Mouse (Mus musculus) MEL (cell line): Measurements from ENCODE around the gene Tmem33. TPM values are rescaled to one million over a fixed set of nuclear protein-coding genes. Genes with fewer than 3 reads are reported as not detected.

ENCODE experiments used
- DNase-seq: peaks from one replicate; pipeline ENCODE4 v3.0.0; 2011; ENCODE audit warnings: low read depth, low spot score
- H3K27ac ChIP-seq: 2 replicates; pipeline ENCODE4 v1.5.1; 2012; ENCODE audit warnings: low read depth, mild to moderate bottlenecking, control low read depth, low read length, moderate library complexity; ENCODE audit not compliant: control insufficient read depth
- H3K27me3 ChIP-seq, 2 experiments: fragments of 150-350 bp in 1 of 2; sonication (generic) in 1 of 2; 2 replicates each; pipeline ENCODE4 v1.6.1; 2012; ENCODE audit warnings: low read length in 2 of 2, mild to moderate bottlenecking in 2 of 2, improper control_type of control experiment in 1 of 2, moderate library complexity in 1 of 2; ENCODE audit not compliant: insufficient read depth in 2 of 2, control insufficient read depth in 1 of 2
- H3K36me3 ChIP-seq, 2 experiments: 2 replicates each; pipeline ENCODE4 v1.6.1; 2012 to 2014; ENCODE audit warnings: low read length in 2 of 2, improper control_type of control experiment in 1 of 2, inconsistent platforms in 1 of 2, mild to moderate bottlenecking in 1 of 2; ENCODE audit not compliant: insufficient read depth in 2 of 2, control insufficient read depth in 1 of 2
- H3K4me1 ChIP-seq, 2 experiments: fragments of 150-350 bp in 1 of 2; sonication (generic) in 1 of 2; 2 replicates each; pipeline ENCODE4 v1.6.1; 2012; ENCODE audit warnings: low read length in 2 of 2, improper control_type of control experiment in 1 of 2, mild to moderate bottlenecking in 1 of 2; ENCODE audit not compliant: insufficient read depth in 2 of 2, control insufficient read depth in 1 of 2
- H3K4me3 ChIP-seq, 2 experiments: fragments of 150-350 bp in 1 of 2; sonication (generic) in 1 of 2; 2 replicates each; pipeline ENCODE4 v1.5.1; 2012; ENCODE audit warnings: low read depth in 2 of 2, low read length in 2 of 2, mild to moderate bottlenecking in 2 of 2, moderate library complexity in 2 of 2, control low read depth in 1 of 2, improper control_type of control experiment in 1 of 2; ENCODE audit not compliant: control insufficient read depth in 1 of 2, insufficient read depth in 1 of 2
- H3K79me2 ChIP-seq: 2 replicates; pipeline ENCODE4 v1.6.1; 2012; ENCODE audit warnings: mild to moderate bottlenecking, low read length, moderate library complexity; ENCODE audit not compliant: control insufficient read depth, poor library complexity, insufficient read depth
- H3K9ac ChIP-seq: 2 replicates; pipeline ENCODE4 v1.6.1; 2012; ENCODE audit warnings: low read depth, mild to moderate bottlenecking, control low read depth, low read length, moderate library complexity; ENCODE audit not compliant: control insufficient read depth, poor library complexity, severe bottlenecking
- H3K9me3 ChIP-seq: fragments of 150-350 bp; sonication (generic); replicated peaks from 2 replicates; pipeline ENCODE4 v1.6.1; 2012; ENCODE audit warnings: mild to moderate bottlenecking, low read length, improper control_type of control experiment, moderate library complexity; ENCODE audit not compliant: insufficient read depth
- BHLHE40 ChIP-seq: IDR thresholded peaks from 2 replicates; pipeline ENCODE4 v1.6.1; 2012; ENCODE audit warnings: low read depth, mild to moderate bottlenecking, inconsistent platforms, low read length, improper control_type of control experiment, borderline replicate concordance
- E2F4 ChIP-seq: IDR thresholded peaks from 2 replicates; pipeline ENCODE4 v1.6.1; 2011; ENCODE audit warnings: low read depth, low read length, improper control_type of control experiment, borderline replicate concordance
- EP300 ChIP-seq, 2 experiments: IDR thresholded peaks; 2 replicates each; pipeline ENCODE4 v1.6.1; 2011; ENCODE audit warnings: improper control_type of control experiment in 2 of 2, low read length in 2 of 2, low read depth in 1 of 2, mild to moderate bottlenecking in 1 of 2
- ETS1 ChIP-seq: IDR thresholded peaks from 2 replicates; pipeline ENCODE4 v1.6.1; 2012; ENCODE audit warnings: low read depth, mild to moderate bottlenecking, inconsistent platforms, low read length, improper control_type of control experiment, moderate library complexity
- GABPA ChIP-seq: IDR thresholded peaks from 2 replicates; pipeline ENCODE4 v1.6.1; 2012; ENCODE audit warnings: low read depth, mild to moderate bottlenecking, inconsistent platforms, low read length, improper control_type of control experiment, moderate library complexity
- GATA1 ChIP-seq: IDR thresholded peaks from 2 replicates; pipeline ENCODE4 v1.6.1; 2011; ENCODE audit warnings: low read depth, low read length, improper control_type of control experiment
- JUND ChIP-seq: IDR thresholded peaks from 2 replicates; pipeline ENCODE4 v1.6.1; 2011; ENCODE audit warnings: low read depth, mild to moderate bottlenecking, improper control_type of control experiment, low read length
- KAT2A ChIP-seq: conservative IDR thresholded peaks from 2 replicates; pipeline ENCODE4 v1.6.1; 2012; ENCODE audit warnings: low read depth, low read length, improper control_type of control experiment, inconsistent platforms
- MAZ ChIP-seq: IDR thresholded peaks from 2 replicates; pipeline ENCODE4 v1.6.1; 2012; ENCODE audit warnings: low read depth, mild to moderate bottlenecking, inconsistent platforms, low read length, improper control_type of control experiment
- MYC ChIP-seq: IDR thresholded peaks from 2 replicates; pipeline ENCODE4 v1.6.1; 2011; ENCODE audit warnings: low read depth, mild to moderate bottlenecking, low read length, improper control_type of control experiment, moderate library complexity
- NELFE ChIP-seq: IDR thresholded peaks from 2 replicates; pipeline ENCODE4 v1.6.1; 2011; ENCODE audit warnings: low read depth, low read length, improper control_type of control experiment
- POLR2A ChIP-seq, 2 experiments: IDR thresholded peaks; 2 replicates each; pipeline ENCODE4 v1.6.1; 2011 to 2012; ENCODE audit warnings: low read length in 2 of 2, mild to moderate bottlenecking in 2 of 2, control low read depth in 1 of 2, improper control_type of control experiment in 1 of 2, low read depth in 1 of 2, moderate library complexity in 1 of 2; ENCODE audit not compliant: control insufficient read depth in 1 of 2, insufficient read depth in 1 of 2, poor library complexity in 1 of 2
- POLR2AphosphoS2 ChIP-seq: IDR thresholded peaks from 2 replicates; pipeline ENCODE4 v1.6.1; 2011; ENCODE audit warnings: low read length, improper control_type of control experiment
- POLR2AphosphoS5 ChIP-seq: IDR thresholded peaks from 2 replicates; pipeline ENCODE4 v1.6.1; 2012; ENCODE audit warnings: low read depth, borderline replicate concordance, mild to moderate bottlenecking, inconsistent platforms, low read length, moderate library complexity, mixed read lengths
- RAD21 ChIP-seq: IDR thresholded peaks from 2 replicates; pipeline ENCODE4 v1.6.1; 2011; ENCODE audit warnings: mild to moderate bottlenecking, low read depth, low read length, improper control_type of control experiment
- SIN3A ChIP-seq: IDR thresholded peaks from 2 replicates; pipeline ENCODE4 v1.6.1; 2012; ENCODE audit warnings: low read length, improper control_type of control experiment, inconsistent platforms
- TAL1 ChIP-seq: IDR thresholded peaks from 2 replicates; pipeline ENCODE4 v1.6.1; 2012; ENCODE audit warnings: mild to moderate bottlenecking, inconsistent platforms, low read length, moderate library complexity, mixed read lengths
- TBP ChIP-seq: IDR thresholded peaks from 2 replicates; pipeline ENCODE4 v1.8.0; 2011; ENCODE audit warnings: low read depth, low read length, improper control_type of control experiment
- TCF12 ChIP-seq: IDR thresholded peaks from 2 replicates; pipeline ENCODE4 v1.6.1; 2014; ENCODE audit warnings: low read depth, mild to moderate bottlenecking, inconsistent platforms, low read length, improper control_type of control experiment, moderate library complexity
- UBTF ChIP-seq: IDR thresholded peaks from 2 replicates; pipeline ENCODE4 v1.6.1; 2012; ENCODE audit warnings: low read depth, mild to moderate bottlenecking, inconsistent platforms, low read length, improper control_type of control experiment, moderate library complexity, borderline replicate concordance; ENCODE audit not compliant: insufficient read depth
- ZKSCAN1 ChIP-seq: IDR thresholded peaks from 2 replicates; pipeline ENCODE4 v1.6.1; 2012; ENCODE audit warnings: low read depth, mild to moderate bottlenecking, inconsistent platforms, low read length, improper control_type of control experiment, moderate library complexity
- ZMIZ1 ChIP-seq: IDR thresholded peaks from 2 replicates; pipeline ENCODE4 v1.6.1; 2012; ENCODE audit warnings: low read depth, mild to moderate bottlenecking, inconsistent platforms, low read length, improper control_type of control experiment, moderate library complexity
- ZNF384 ChIP-seq: IDR thresholded peaks from 2 replicates; pipeline ENCODE4 v1.6.1; 2012; ENCODE audit warnings: low read depth, mild to moderate bottlenecking, inconsistent platforms, low read length, improper control_type of control experiment
- polyA plus RNA-seq, 2 experiments: library from polyadenylated mRNA; stranded (reverse) in 1 of 2; unstranded in 1 of 2; fragments of >175 nt in 1 of 2; fragments of >200 nt in 1 of 2; gene quantifications; 2 replicates each; pipeline versions ENCODE4 v1.2.1 to v1.2.4; 2012; ENCODE audit warnings: low replicate concordance in 2 of 2, low read depth in 1 of 2; ENCODE audit not compliant: insufficient read length in 2 of 2, insufficient read depth in 1 of 2, missing spikeins in 1 of 2
- total RNA-seq: library from RNA; depleted of rRNA; stranded (reverse); fragments of 300-350 nt; gene quantifications from 2 replicates; pipeline ENCODE4 v1.2.3, GENCODE M21; 2012

Gene Tmem33
- total and polyA plus RNA-seq, 3 experiments = 79.3 to 312 (median 89.8) TPM

DNA sequence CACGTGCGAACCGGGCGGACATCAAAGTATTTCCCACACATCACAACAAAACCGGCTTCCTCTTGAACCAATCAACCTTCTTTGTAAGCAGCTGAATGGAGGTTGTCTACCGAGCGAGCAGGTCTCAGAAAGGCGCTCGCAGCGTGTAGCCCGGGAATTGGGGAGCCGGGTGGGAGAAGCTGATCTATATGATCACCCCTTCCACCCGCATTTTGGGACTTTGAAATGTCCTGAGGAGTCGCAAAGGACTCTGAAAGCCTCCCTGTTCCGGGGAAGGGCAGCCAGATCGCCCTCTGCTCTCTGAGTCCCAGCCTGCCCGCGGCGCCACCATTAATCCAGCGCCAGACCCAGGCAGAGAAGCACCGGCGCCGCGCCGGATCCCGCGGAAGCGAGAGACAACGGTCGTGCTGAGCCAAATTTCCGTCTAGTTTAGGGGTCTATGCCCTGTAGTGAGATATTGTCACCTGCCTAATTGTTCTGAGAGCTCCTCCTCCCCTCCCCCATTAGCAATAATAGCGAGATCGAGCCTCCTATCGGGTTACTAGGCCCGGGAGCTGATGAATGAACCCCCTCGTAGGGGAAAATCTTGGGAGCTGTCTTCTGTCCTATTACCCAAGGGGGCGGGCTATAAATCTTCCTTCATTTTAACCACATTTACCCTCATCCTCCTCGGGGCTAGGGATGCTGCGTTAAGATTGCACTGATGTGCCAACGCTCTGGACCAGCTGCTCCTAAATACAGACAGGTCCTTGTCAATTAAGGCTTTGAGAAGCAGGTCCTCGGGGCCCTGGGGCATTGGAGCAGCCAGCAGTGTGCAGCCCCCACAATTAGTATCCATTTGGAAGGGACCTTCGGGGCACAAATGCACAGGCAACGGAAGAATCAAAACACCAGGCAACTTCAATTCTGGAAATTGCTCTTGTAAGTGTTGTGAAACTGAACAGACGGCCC lies 37.6 kb upstream of the Tmem33 start:
- no peaks in the 10 kb centered on the region for H3K4me1 ChIP-seq
- no peak overlapping the region for H3K9ac ChIP-seq
- no peaks in the 10 kb centered on the region for H3K79me2 ChIP-seq
- H3K9me3 ChIP-seq = no peaks in the 10 kb centered on the region
- H3K27me3 ChIP-seq = no peaks in the 10 kb centered on the region
- no peak for DNase-seq
- H3K27ac ChIP-seq = no peak overlapping the region
- no peak overlapping the region for H3K4me3 ChIP-seq
- TF ChIP-seq NELFE = no peak
- no peak for TF ChIP-seq POLR2A (IDR thresholded peaks at IDR 0.05; ENCODE audit: control insufficient read depth in 1 of 2, insufficient read depth in 1 of 2, low read depth in 1 of 2, low read length in 2 of 2, poor library complexity in 1 of 2)
- TF ChIP-seq SIN3A = no peak
- no peak for TF ChIP-seq TAL1
- TF ChIP-seq TBP = no peak
- no peak for TF ChIP-seq ETS1
- no peak for TF ChIP-seq ZNF384
- TF ChIP-seq GATA1 = no peak
- no peak for TF ChIP-seq MAZ
- no peak for TF ChIP-seq BHLHE40
- no peak for TF ChIP-seq ZKSCAN1
- no peak for TF ChIP-seq POLR2AphosphoS5
- no peak for TF ChIP-seq ZMIZ1
- H3K36me3 ChIP-seq = no peaks in the 10 kb centered on the region

DNA sequence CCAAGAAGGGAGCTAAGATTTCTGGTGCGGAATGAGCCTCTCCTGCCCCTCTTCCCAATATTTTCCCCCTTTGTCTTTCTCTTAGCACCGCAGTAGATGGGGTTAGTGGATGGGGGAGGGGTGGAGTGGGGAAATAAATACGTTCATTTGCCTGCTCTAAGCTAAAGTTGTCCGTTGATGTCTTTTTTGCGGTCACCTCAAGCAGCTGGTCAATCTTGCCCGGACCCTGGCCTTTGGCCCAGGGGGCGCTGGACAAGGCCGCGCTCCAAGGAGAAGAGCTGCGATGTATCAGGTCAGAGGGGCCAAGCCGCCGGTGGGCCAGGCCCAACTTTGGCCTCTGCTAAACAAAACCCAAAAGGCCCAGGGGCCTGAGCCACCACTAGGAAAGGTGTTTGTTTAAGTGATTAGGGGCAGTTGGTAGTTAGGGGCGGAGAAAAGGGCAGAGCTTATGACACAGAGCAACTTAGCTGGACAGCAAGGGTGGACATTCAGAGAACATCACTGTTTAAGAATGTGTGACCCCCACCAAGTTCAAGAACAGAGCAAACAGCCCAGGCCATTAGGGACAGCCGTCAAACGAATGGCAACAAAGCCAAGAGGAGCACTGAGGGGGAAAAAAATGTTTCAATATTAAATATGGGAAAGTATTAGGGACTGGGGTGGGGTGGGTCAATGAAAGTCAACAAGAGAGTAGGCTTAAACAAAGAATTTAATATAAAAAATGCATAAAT lies 36.8 kb upstream of the Tmem33 start:
- Histone ChIP-seq H3K79me2 (no peaks in the 10 kb centered on the region), H3K4me1 (no peaks in the 10 kb centered on the region), H3K9me3 (no peaks in the 10 kb centered on the region), H3K27me3 (no peaks in the 10 kb centered on the region), H3K36me3 (no peaks in the 10 kb centered on the region), H3K4me3 (no peak overlapping the region), H3K9ac (no peak overlapping the region), H3K27ac (no peak overlapping the region)
- no peak for TF ChIP-seq JUND
- no peak for TF ChIP-seq MAZ
- TF ChIP-seq E2F4 = no peak
- TF ChIP-seq ZMIZ1 = no peak
- no peak for TF ChIP-seq KAT2A
- no peak for TF ChIP-seq MYC
- TF ChIP-seq GABPA = no peak
- TF ChIP-seq NELFE = no peak
- no peak for TF ChIP-seq POLR2AphosphoS2
- no peak for TF ChIP-seq EP300 (IDR thresholded peaks at IDR 0.05; ENCODE audit: low read depth in 1 of 2, low read length in 2 of 2)
- TF ChIP-seq TBP = no peak
- TF ChIP-seq TCF12 = no peak
- no peak for TF ChIP-seq UBTF
- no peak for TF ChIP-seq RAD21
- DNase-seq = no peak
